Mouse (Mus musculus): Measurements from ENCODE around the gene Prr7.
A peak's percentile ranks its signal among the peaks of the same experiment; 100 is the strongest.
"Not testable (repeated sequence)": the region's sequence is repeated elsewhere in the genome, so short reads cannot be mapped to it uniquely, and the experiment has no call there.

Gene Prr7

DNA sequence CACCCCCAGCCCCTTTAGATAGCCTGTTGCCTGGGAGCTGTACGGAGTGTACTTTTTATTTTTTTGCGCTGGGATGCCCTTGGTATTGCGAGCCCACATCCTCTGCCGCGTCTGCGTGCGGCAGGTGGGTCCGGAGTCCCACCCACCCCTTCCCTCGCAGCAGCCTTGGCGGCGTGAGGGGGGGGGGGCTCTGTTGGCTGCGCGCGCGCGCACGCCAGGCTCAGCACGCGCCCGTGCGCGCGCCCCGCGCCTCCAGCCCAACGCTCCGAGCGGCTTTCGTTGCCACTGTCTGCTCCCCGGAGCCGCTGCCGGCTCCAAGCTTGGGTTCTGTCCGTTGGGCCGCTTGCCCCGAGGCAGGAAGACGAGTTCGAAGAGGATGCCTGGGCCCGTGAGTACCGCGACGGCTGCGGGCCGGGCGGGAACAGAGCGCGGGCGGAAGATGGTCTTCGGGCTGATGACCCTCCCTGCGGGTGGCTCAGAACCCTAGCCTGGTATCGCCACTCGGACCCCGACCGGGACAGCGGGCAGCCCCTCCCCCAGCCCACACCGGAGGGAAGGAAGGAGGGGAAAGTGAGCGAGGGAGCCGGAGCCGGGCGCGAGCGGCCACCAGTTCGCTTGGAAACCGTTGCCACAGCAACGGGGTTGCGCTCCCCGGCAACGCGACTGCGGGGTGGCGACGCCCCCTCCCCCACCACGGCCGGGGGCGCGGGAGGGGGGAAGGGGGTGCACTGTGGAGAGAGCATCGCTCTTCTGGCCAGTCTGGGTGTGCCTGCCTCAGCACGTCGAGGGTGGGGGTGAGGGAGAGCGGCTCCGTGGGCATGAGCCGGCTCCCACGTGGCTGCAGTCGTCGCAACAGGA is at the start of gene Prr7:
Gene Prr7 (plus strand): TSS at position 241 of the 858 bp plus-strand sequence.
- peak; percentile 67 for DNase-seq

DNA sequence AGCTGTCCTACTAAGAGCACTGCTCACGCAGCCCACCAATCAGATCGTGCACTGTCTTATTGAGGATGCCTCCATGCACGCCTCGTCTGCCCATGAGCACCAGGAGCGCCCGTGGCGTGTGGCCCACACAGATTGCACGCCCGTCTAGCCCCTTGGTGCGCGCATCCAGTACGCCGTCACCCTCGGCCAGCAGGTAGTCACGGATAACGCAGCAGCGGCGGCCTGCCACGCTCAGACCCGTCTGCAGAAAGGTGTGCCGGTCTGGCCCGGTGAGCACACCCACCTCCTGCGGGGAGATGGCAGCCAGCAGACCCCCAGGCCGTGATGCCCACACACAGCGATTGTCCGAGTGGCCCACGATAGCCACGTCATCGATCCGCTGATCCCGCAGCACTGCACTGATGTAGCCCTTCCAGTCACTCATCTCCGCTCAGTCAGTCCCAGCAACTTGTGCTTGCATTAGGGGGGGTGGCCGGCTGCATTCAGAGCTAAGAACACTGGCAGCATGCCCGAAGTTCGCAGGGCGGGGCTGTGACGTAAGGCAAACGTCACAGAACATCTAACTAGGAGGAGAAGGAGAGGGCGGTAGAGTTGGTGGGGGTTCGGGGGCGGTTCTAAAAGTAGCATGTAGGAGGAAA is 49.2 kb upstream of the Prr7 start, which contains the start of gene Pfn3:
Gene Pfn3 (minus strand): TSS at position 490 of the 638 bp plus-strand sequence.
- DNase-seq = peak; percentile 16

DNA sequence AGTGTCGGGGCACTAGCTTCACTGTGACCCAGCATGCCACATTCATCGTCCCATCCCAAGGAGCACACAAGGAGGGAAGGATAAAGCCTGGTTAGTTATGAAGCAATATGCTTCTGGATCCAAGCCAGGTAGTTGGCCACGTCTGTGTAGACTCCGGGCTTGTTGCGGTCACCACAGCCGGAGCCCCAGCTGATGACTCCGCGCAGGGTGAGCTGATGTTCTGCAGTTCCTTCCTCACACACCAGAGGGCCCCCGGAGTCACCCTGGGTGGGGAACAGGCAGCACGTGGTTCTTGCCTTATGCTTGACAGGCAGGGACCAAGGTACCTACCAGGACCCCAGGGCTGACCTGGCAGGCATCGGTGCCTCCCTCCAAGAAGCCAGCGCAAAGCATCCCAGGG is 46.1 kb upstream of the Prr7 start:
- DNase-seq = peak; percentile 79

DNA sequence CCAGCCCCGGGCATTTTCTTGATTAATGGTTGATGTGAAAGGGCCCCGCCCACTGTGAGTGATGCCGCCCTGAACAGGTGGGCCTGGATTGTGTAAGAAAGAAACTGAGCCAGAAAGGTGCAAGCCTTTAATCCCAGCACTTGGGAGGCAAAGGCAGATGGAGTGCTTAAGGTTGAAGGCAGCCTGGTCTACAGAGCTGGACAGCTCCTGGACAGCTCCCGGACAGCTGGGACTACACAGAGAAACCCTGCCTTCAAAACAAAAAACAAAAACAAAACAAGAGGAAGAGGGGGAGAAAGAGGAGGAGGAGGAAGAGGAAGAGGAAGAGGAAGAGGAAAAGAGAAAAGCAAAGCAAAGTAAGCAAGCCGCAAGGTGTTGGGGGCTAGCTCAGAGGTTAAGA is 44.9 kb upstream of the Prr7 start:
- no peak for DNase-seq

DNA sequence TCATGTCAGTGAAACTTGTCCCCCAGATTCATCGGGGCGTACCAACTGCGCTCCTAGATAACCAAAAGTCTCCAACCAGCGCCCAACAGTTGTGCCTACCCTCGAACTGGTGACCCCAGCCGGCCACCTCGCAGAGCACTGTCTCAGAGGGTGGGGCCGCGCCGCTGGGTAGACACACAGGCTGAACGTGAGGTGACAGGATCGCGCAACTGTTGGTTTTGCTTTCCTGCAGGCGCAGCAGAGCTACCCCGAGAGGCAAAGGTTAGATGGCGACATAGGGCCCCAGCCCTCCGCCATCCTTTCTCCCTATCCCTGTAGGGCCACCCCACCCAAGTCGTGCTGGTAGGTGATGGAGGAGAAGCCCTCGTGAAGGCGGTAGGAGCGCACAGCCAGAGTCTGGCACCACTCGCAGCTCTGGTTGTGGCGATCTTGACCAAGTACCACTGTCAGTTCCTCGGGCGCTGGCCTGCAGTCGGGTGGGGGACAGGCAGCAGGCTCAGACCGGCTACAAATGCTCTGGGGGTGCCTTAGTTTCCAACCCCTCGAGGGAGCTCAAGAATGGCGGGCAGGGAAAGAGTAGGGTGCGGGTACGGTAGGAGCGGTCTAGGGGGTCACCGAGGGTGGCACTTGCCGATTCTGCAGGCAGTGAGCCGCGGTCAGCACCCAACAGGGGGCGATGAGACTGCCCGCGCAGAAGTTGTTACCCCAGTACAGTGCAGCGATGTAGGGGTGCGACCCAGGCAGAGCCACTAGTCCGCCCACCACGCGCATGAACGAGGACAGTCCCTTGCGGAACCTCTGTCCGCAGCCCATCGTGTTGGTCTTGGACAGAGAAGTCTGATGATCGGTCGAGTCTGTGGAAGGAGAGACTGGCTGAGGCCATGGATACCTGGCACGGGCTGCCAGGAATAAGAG is 43.8 kb upstream of the Prr7 start:
- no peak for DNase-seq

DNA sequence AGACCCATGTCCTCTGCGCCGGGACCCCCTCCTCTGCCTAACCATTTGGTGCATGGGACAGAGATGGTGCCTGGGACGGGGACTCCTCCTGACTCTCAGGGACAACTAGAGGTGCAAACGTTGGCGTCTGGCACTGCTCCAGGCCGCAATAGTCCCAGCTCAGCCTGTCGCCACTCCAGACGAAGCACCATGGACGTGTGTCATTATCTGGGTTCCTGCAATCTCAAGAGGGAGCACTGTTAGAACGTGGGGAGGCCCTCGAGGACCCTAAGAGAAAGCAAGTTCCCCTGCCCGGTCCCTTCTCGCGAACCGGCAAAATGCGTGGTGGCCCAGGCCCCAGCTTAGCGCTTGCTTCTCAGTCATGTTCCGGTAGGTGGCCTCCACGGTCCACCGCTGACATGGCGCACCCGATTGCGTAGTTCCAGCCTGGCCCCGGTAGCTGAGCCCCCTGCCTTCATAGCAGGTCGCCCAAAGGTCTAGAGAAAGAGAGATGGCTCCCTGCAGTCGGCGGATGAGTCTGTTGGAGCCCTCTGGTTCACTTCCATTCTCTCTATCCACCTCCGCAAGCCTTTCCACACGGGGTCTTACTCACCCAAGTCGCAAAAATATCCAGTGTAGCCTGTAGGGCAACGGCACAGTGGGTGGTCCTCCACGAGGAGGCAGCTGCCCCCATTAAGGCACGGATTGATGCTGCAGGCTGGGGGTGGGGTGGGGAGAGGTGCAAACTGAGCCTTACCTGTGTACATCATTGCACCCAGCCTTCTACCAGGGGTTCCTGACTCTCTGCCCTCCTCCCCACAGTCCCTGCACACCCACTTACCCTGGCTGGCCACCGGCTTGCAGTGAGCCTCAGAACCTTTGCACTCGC is 42.9 kb upstream of the Prr7 start:
- peak; percentile 50 for DNase-seq

DNA sequence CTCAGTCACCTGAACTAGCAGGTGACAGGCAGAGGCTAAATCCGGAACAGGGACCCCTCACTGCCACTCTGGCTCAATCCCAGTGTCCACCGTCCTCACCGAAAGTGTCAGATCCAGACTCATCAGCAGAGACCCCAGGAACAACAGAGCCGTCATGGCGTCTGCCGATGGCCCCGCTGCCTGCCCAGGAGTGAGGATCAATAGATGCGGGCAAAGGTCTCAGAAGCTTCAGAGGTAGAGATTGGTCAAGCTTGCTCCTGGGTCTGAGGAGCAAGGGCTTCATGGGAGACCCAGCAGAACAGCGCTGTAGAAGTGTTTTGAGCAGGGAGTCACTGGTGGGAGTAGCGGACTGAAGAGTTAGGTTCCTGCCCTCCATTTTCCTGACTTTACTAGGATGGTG is 37.5 kb upstream of the Prr7 start, which contains the start of gene F12:
Gene F12 (minus strand): TSS at position 181 of the 400 bp plus-strand sequence.
- no peak for DNase-seq

DNA sequence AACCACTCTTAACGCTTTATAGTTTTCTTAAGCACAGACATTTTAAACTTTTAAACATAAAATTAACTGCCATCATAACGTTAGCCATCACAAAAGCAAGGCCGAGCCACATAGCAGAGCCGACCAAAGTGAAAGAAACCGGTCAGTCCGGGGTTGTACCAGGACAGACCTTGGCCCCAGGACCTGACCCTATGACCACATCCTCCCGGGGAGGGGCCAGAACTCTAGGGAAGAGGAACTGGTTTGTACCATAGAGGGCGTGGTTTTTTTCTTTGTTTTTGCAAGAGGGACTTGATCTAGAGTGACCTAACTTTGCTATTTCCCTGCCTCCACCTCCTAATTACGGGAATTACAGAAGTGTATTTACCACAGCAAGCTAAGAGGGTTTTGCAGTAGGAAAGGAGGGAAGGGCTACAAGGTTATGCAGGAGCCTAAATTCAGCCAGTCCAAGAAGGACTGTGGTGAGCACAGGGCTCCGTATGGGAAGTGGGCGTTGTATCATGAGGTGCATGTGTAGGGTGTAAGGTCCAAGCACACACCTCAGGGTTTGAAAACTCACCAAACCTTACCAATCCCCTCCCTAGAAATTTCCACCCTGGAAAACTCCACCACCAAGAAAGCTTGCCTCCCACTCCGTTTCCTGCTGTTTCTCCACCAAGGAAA is 34.7 kb upstream of the Prr7 start:
- no peak for DNase-seq

DNA sequence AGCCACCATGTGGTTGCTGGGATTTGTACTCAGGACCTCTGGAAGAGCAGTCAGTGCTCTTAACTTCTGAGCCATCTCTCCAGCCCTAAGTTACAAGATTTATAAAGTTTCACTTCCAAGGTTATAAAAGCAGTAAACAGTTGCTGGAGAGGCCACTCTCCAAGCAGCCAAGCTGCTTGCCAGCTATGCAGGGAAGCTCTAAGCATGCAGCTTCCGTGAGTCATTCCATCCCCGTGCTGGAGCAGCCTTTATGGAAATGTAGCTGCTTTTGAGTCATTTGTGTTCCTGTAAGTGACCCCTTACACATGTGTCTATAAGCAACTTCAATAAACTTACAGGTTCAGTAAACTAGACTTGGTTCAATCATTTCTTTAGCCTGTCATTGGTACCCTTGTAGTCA is 33.5 kb upstream of the Prr7 start:
- DNase-seq = no peak

DNA sequence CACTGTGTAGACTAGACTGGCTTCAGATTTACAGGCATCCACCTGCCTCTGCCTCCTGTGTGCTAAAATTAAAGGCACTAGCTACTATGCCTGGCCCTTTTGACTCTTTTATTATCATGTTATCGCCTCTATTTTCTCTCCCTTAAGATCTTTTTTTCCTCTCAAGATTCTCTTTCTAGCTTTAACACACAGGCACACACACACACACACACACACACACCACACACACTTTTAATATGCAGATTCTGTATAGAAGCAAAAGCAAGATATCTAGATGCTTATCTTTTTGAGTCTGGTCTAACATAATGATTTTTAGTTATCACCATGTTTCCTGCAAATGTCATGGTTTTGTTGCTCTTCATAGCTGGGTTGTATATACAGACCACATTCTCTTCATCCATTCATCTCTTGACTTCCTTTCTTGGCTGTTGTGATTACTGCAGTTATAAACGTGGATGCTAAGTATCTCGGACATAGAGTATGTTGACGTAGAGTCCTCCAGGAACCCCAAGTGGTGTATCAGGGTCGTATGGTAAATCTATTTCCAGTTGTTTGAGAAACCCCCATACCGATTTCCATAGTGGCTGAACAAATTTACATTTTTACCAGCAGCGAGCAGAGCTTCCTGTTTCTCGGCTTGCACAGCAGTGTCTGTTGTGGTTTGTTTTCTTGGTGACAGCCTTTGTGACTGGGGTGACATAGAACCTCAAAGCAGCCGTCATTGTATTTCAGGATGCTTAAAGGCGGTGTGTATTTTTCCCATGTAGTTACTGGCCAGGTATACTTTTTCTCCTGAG is 32.0 kb upstream of the Prr7 start:
- no peak for DNase-seq

DNA sequence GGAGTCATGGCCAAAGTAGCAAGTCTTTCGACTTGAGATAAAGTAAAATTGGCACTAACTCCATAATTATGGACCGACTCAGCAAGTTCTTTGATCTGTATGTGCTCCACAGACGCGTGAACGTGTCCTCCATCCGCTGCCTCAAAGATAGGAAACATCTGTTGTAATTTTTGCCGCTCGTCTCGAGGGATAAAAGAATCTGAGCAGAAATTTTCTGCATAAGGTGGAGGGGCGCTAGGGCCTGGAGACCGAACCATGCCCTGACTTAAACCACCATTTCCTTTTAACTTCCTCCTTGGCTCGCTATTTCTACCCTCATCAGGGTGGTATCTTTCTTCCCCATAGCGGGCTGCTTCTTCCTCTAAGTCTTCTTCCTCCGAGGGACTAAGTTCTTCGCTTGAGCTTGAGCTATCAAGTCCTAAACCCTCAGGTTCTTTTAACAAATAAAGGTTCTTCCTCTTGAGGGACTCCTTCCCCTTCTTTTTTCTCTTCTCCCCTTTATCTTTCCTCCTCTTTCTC is 26.9 kb upstream of the Prr7 start:
- not testable (repeated sequence) for DNase-seq

DNA sequence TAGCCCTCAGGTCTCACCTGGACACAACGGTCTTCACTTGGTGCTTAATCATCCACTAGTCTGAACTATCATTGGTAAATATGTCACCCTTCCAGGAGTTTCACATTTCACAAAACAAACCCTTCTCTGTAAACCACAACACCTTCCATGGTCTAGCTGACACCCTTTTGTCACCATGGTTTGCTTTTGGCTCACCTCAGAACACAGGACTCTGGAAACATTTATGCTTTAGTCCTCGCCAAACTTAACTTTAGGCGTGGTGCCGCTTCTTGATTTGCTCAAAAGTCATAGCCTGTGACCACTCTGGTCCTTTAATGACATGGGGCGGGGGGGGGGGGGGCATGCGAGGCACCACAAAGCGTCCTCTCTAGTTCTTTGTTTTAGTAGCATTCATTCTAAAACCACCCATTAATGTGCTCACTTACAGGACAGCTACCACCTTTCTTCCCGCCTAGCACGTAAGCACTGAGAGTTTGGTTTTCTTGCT is 20.2 kb upstream of the Prr7 start:
- no peak for DNase-seq

DNA sequence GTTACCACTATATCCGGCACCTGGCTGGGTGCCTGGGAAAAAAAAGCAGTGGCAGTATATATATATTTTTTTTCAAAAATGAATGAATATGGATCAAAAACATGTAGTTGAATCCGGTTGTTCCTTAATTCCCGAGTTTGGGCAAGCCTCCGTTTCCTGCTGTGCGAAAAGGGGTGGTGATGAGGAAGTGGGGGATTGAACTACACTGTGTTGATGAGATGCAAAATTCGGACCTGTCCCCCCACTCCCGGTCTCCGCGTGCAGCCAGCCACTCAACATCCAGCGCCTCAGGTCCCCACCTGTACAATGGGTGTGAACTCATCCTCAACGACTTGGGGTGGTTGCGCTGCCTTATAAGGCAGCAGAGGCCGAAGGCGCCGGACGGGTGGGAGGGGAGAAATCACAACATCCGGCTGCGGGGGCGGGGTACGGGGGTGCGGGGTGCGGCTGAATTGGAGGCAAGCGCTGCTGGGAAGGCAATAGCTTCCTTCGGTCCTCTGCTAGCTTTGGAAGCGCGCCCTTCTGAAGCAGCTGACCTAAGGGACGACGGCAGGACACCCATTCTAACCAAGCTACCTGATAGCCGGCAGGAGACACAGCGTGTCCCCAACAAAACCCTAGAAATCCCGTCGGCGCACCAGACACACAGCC is 19.7 kb upstream of the Prr7 start:
- no peak for DNase-seq

DNA sequence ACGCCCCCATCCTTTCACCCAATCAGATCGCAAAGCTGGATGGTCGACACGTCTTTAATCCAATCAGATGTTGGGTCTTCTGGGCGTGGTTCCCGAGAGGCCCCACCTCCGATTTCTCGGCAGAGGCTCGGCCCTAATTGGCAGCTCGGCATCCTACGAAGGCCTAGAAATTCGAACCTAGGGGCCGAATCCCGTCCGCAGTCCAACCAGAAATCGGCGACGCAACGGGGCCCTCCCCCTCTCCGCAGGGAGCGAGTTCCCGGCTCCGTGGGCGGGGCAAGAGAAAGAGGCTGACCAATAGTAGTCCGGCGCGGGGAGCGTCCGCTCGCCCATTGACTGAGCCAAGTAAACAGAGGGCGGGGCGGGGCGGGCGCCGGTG is 19.1 kb upstream of the Prr7 start, which contains the start of gene Grk6:
Gene Grk6 (plus strand): TSS at position 136 of the 379 bp plus-strand sequence.
- DNase-seq = peak; percentile 100

DNA sequence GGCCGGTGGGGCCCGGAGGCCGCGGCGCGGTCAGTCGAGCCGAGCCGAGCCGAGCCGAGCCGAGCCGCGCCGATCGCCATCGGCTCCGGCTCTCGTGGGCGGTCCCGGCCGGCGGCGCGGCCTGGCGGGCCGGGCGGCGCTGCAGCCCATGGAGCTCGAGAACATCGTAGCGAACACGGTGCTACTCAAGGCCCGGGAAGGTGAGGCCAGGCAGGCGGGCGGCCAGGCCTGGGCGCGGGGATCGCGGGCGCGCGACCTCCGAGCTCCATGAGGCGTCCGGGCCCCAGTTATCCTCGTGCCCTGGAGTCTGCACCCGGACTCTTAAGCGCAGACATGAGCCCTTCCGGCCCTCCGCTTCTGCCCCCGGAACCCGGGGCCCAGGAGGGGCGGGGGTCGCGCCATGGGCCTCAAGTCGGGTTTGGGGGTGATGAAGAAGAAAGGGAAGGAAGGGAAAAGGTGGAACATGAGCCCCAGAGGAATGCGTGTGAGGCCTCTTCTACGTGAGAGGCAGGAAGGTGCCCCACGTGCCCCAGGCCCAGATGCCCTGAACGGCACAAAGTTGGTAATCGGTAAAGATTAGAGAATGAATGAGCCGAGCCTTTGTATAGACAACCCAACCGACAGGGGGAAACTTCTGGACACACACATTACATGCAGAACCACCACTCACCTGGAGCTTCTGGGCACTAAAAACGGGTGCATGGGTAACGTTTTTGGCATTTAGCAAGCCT is 18.5 kb upstream of the Prr7 start:
- DNase-seq = no peak

DNA sequence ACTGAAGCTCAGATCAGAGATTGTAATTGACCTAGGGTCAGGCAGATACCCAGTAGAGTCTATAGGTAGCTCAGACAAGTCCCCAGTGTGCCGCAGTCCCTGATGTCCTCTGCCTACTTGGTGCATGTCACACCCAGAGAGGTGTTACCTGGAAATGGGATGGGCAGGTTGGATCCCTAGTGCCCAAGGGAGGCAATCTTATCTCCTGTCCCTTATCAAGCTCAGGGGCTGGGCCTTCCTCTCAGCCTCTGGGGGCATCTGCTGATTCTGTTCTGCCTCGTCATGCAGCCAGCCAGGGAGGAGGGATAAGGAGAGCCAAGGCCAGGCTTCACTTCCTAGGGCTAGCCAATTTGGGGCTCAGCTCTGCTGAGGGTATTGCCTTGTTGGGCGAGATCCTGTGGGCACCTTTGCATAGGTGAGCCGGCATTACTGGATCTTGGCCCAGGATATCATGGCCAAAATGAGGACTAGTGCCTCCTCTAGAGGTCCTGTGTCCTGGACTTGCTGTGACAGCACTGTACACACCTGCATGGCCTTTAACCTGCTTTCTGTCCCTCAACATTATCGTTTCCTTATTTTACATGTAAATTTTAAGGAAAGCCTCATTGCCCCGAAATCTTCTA is 17.5 kb upstream of the Prr7 start:
- DNase-seq = peak; percentile 38

DNA sequence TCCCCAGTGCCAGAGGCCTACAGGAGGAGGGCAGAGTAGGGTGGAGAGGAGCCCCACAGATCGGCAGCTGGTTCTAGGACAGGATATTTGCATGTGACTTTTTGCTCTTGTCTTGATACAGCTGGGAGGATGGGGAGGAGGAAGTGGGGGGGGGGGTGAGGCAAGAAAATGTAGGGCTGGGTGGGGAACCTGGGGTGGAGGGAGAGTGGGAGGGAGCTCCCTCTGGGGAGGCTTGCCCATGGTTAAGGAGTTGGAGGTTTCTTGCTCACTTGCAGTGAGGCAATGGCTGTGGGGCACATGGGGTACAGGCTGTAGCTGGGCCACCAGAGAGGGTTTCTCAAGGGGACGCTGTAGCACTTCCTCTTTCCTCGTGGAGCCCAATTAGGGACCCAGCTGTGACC is 16.5 kb upstream of the Prr7 start:
- peak; percentile 19 for DNase-seq

DNA sequence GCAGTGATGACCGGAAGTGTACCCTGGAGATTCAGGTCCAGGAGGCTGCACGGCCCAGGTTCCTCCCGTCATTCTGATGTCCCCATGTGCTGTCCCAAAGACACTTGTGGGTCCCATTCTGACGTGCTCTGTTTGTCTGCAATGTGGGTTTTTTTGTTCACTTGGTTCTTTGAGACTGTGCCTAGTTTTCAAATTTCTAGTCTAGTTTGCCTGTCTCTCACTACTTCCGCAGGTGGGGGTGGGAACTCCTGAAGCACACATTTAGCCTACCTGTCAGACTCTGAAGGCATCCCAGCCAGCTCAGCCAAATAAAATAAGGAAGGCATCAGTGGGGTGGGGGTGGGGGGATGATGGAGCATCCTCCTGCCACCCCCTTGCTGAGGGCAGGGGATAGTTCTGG is 15.9 kb upstream of the Prr7 start:
- DNase-seq = no peak

Data from cerebellum, adult 9-11 months (tissue).